Mouse (Mus musculus) cerebellum, postnatal 4 days (tissue): ENCODE data around the gene C87977.
"Not testable (repeated sequence)": the region's sequence is repeated elsewhere in the genome, so short reads cannot be mapped to it uniquely, and the experiment has no call there.

Experiments used
- DNase-seq, 2 experiments: peaks; one replicate each; pipeline ENCODE4 v3.0.0; 2022; ENCODE audit warnings: low spot score in 2 of 2, mixed read lengths in 1 of 2

C87977 gene

DNA sequence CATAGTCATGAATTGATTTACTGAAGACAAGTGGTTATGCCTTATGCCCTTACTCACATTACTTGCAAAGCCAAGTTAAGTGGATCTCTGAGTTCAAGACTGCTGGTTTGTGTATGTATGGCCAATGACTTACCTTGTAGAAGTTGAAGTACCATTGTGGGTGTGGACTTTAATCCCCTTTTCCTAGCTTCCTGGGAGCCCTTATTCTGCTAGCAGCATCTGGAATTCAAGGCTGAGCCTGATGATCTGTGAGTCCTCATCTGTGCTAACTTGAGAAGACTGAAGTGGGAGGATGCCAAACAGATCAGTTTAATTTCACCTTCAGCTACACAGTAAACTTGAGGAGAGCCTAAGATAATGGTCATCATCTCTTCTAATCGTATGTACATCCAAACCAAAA is at the start of gene C87977:
TSS of gene C87977 (minus strand) at position 101 of the 400 bp plus-strand sequence.
- DNase-seq: not testable (repeated sequence)

DNA sequence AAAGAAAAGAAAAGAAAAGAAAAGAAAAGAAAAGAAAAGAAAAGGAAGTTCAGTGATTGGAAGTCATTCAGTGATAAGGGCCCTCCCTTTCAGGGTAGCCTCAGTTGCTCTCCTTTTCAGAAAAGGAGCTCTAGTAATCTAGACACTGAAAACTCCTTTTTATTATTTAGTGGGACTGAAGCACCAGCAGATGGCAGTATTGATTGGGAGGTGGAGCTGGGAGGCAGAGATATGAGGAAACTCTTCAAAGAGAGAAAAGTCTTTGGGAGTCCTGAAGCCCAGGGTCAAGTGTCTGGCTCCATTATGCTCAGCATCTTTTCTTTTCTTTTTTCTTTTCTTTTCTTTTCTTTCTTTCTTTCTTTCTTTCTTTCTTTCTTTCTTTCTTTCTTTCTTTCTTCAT is 41.6 kb upstream of the C87977 start:
- not testable (repeated sequence) for DNase-seq

DNA sequence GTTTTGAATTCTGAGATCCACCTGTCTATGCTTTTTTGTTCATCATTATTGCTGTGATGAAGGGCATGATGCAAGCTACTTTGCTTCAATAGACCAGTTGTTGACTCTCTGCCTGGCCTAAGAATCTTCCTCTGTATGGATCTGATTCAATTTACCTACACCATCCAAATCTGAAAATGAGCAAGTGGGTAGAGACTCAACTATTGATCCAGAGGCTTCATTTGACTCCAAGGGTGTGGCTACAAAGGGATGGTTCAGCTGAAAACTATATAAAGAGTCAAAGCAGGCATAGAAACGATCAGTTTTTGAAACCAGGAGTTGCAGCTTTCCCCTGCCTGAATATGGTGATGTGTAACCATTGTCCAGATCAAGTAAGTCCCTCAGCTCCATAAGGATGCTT is 22.7 kb downstream of the C87977 start, which contains the start of gene Oog2:
TSS of gene Oog2 (plus strand) at position 301 of the 400 bp plus-strand sequence.
- DNase-seq: no peak

GRCm38 (mm10) chr4:144162563-144162962 is 50.6 kb downstream of the C87977 start, which contains the start of gene Oog3:
Oog3 (minus strand) TSS chr4:144162663.
- DNase-seq: no peak
